Mouse (Mus musculus): ENCODE results near the gene Islr2. TPM values are rescaled to one million over a fixed set of nuclear protein-coding genes. Genes with fewer than 3 reads are reported as not detected.
"Not testable (repeated sequence)": the region's sequence is repeated elsewhere in the genome, so short reads cannot be mapped to it uniquely, and the experiment has no call there.

Islr2 gene
- 1 to 10 TPM; 2.6 to 3.3 TPM for total RNA-seq (2021)
- long read RNA-seq, experiment 1, result 0 reads
- long read RNA-seq, experiment 2, result 0 reads

DNA sequence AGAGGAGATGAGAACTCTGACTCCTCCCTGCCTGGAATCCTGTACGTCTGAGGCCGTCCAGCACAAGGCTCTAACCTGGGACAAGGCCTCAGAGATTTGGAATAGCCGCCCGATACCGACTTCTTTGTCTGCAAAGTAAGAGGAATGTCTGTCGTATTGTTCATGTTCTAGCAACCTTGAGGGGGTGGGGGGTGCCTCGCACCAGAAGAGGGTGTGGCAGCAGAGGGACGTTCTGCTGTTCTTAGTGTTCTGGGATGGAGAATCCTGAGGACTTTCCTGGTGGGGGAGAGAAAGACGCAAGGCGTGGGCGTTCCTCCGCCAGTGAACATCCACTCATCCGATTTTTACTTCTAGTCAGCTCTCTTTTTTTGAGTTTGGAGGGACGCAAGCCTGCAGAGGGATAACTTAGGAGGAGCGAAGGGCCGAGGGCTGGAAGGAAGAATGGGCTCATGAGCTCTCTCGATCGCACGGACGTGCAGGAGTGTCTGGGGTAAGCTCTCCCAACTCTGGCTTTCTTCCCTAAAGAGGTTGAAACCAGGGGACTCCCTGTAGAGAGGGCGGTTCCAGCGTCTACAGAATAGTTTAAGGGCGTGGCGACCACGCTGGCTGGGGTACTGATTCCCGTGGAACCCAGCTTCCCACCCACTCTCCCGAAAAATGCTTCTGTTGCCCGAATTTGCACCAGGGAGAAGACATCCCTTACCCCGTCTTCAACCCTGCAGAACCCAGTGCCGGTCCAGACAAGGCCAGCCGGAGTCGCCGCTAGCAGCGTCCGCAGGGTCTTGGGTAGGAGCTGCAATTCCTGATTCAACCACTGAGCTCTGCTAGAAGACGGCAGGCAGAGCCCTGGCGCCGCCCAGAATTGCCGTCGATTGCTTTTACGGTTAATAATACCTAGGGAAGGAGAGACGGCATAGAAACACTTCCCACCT lies at the start of gene Islr2, which contains the start of gene Islr:
TSS of gene Islr2 (minus strand) at position 804 of the 932 bp plus-strand sequence.
TSS of gene Islr (minus strand) at position 791 of the 932 bp plus-strand sequence.
- Histone ChIP-seq H3K27ac (peak within 1 kb of the TSS; percentile 70), H3K4me3 (peak within 1 kb of the TSS; percentile 73)
- peak; percentile 72 for DNase-seq
- intact Hi-C loops (cut with DNase I), result loop anchor here (1.0 kb wide), 1 partner anchor 165 kb away; no protein-coding TSS in a partner anchor
- TF ChIP-seq CTCF (IDR thresholded peaks at IDR 0.05), result peak; percentile 60

- Histone ChIP-seq H3K27ac (peak overlapping the region; percentile 89), H3K4me3 (peak overlapping the region; percentile 91)
- intact Hi-C loops (cut with DNase I); DNase-seq: not testable (repeated sequence)
Observed at GRCm38 (mm10) chr9:58253805-58254122, 49.6 kb upstream of the Islr2 start.

- TF ChIP-seq CTCF (IDR thresholded peaks at IDR 0.05), result peak; percentile 97
- DNase-seq, result peak; percentile 96
- H3K4me3 ChIP-seq, result peak within 1 kb of the TSS; percentile 91
- peak within 1 kb of the TSS; percentile 89 for H3K27ac ChIP-seq
- intact Hi-C loops (cut with DNase I), result no loop called here
Observed at GRCm38 (mm10) chr9:58253033-58253804, 49.1 kb upstream of the Islr2 start, which contains the start of gene Stoml1. Gene Stoml1, plus strand, starts transcription at chr9:58253164.

- DNase-seq; intact Hi-C loops (cut with DNase I); H3K4me3 ChIP-seq: not testable (repeated sequence)
- H3K27ac ChIP-seq, result peak overlapping the region; percentile 93; the same call in 1 of the 2 replicates
Observed at GRCm38 (mm10) chr9:58250730-58251129, 46.6 kb upstream of the Islr2 start.

DNA sequence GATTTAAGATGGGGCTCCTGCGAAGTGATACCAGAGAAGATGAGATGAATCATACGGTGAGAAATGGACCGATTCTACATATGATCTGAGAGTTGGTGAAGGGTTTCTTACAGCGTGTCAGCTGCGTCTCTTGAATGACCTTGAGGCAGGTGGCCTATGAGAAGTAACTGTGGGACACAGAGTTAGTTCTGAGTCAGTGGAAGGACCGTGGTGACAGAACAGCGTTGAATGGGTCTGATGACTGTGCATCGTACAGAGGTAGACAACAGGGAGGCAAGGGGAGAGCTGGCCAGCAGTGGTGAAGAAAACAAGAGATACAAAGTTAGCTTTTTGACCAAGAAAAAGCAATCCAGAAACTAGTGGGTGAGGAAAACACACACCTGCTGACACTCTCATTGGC lies 46.2 kb upstream of the Islr2 start:
- DNase-seq, result no peak
- Histone ChIP-seq H3K27ac (peak overlapping the region; percentile 93), H3K4me3 (peak overlapping the region; percentile 75)
- TF ChIP-seq CTCF (IDR thresholded peaks at IDR 0.05), result no peak
- intact Hi-C loops (cut with DNase I), result no loop called here

GRCm38 (mm10) chr9:58249592-58250192 lies 45.6 kb upstream of the Islr2 start, which contains the start of gene Pml:
Gene Pml, minus strand, starts transcription at chr9:58249786.
- DNase-seq, result peak; percentile 83
- Histone ChIP-seq H3K27ac (peak within 1 kb of the TSS; percentile 93), H3K4me3 (peak within 1 kb of the TSS; percentile 75)
- intact Hi-C loops (cut with DNase I), result no loop called here
- TF ChIP-seq CTCF (IDR thresholded peaks at IDR 0.05), result peak; percentile 26; the same call in 1 of the 2 replicates

DNA sequence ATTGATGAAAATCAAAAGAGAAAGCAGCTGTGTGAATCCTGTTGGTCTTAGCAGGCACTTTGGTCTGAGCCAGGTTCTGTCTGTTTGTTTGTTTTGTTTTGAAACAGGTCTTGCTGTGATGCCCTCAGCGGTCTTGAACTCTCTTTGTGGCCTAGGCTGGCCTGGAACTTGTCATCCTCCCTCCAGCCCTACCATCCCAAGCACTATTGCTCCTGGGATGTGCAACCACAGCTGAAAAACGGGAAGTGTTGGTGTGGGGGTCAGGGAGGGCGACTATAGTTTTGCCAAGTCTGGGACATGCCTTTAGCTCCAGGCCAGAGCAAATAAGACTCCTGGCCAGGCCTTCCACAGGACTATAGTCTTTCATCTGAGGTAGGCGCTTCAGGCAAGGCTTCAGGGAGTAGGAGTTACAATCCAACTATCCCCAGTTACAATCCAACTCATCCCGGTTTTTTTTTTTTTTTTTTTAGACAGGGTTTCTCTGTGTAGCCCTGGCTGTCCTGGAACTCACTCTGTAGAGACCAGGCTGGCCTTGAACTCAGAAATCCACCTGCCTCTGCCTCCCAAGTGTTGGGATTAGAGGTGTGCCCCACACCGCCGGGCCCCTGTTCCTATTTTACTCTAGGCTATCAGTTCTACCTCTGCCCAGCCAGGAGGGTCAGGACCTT lies 44.8 kb upstream of the Islr2 start:
- DNase-seq, result no peak
- Histone ChIP-seq H3K4me3 (peak overlapping the region; percentile 75), H3K27ac (peak overlapping the region; percentile 93)
- intact Hi-C loops (cut with DNase I), result no loop called here
- no peak for TF ChIP-seq CTCF (IDR thresholded peaks at IDR 0.05)

GRCm38 (mm10) chr9:58247064-58247759 lies 43.1 kb upstream of the Islr2 start:
- Histone ChIP-seq H3K4me3 (peak overlapping the region; percentile 68), H3K27ac (peak overlapping the region; percentile 82)
- intact Hi-C loops (cut with DNase I), result loop anchor here (2.0 kb wide), 1 partner anchor 34 kb away; no protein-coding TSS in a partner anchor
- DNase-seq, result peak; percentile 86
- TF ChIP-seq CTCF (IDR thresholded peaks at IDR 0.05), result peak; percentile 78

- H3K27ac ChIP-seq, result peak overlapping the region; percentile 82; the same call in 1 of the 2 replicates
- intact Hi-C loops (cut with DNase I), result loop anchor here (2.0 kb wide), 1 partner anchor 35 kb away; no protein-coding TSS in a partner anchor
- H3K4me3 ChIP-seq, result peak overlapping the region; percentile 68; the same call in 1 of the 2 replicates
- no peak for TF ChIP-seq CTCF (IDR thresholded peaks at IDR 0.05)
- no peak for DNase-seq
Observed at GRCm38 (mm10) chr9:58246083-58246591, 42.0 kb upstream of the Islr2 start.

DNA sequence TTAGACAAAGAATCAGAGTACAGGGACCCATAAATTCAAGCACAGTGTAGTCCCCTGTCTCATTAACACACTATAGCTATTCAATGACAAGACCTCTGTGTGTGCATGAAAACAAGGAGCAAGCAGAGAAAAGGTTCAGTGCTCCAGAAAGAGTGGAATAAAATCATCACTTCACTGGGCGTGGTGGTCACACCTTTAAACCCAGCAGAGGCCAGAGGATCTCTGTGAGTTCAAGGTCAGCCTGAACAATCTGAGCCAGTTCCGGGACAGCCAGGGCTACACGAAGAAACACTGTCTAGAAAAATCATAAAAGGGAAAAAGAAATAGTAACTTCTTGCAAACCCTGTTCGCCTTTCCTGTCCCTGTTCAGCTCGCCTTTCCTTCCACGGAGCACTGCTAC lies 39.6 kb upstream of the Islr2 start:
- DNase-seq, result no peak
- no peak for TF ChIP-seq CTCF (IDR thresholded peaks at IDR 0.05)
- Histone ChIP-seq H3K4me3 (no peak overlapping the region), H3K27ac (no peak overlapping the region)
- intact Hi-C loops (cut with DNase I), result no loop called here

- H3K4me3 ChIP-seq, result no peak overlapping the region
- DNase-seq, result no peak
- intact Hi-C loops (cut with DNase I), result no loop called here
- TF ChIP-seq CTCF (IDR thresholded peaks at IDR 0.05), result no peak
- peak overlapping the region; percentile 20; the same call in 1 of the 2 replicates for H3K27ac ChIP-seq
Observed at GRCm38 (mm10) chr9:58242696-58243095, 38.6 kb upstream of the Islr2 start.
